Mouse (Mus musculus) ZHBTc4 (cell line): ENCODE data around the gene Cfap44.

Experiments
- DNase-seq: peaks from one replicate; pipeline ENCODE4 v3.0.0-alpha.2; 2011; ENCODE audit warnings: low read depth, low spot score

Gene Cfap44

GRCm38 (mm10) chr16:44530829-44531228 is 136.2 kb downstream of the Cfap44 start:
- DNase-seq, result peak; percentile 66

GRCm38 (mm10) chr16:44531239-44531797 is 136.7 kb downstream of the Cfap44 start:
- DNase-seq, result no peak
